Mouse (Mus musculus): ENCODE results near the gene Nek7. TPM values are rescaled to one million over a fixed set of nuclear protein-coding genes. Genes with fewer than 3 reads are reported as not detected.

Gene Nek7
- polyA plus RNA-seq, 1 experiment from 2014 or later: 21.5 TPM

DNA sequence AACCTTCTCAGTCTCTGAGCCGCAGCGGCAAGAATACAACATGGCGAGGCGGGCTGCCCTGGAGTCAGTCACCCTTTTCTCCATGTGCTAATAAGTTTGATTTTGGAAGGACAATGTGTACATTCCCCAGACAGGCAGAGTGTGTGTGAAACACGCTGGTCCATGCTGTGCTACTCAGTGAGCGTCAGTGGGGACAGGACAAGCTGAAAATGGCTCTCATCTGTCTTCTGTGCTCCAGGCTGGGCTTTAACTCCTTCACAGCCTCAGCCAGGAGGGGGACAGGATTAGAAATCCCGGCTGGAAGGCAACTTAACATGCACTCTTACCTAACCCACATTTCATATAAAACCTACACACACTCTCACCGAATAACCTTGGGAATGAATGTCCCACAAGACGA is 120.5 kb downstream of the Nek7 start:
- Histone ChIP-seq H3K27me3 (ENCODE audit: control insufficient read depth, insufficient read depth, low read depth, low read length) (no peaks in the 10 kb centered on the region), H3K27ac (ENCODE audit: low read length) (peak overlapping the region; percentile 93), H3K4me1 (ENCODE audit: control insufficient read depth, insufficient read depth, low read length) (peaks cover 39% of the 10 kb centered on the region), H3K9ac (ENCODE audit: low read depth, low read length) (peak overlapping the region; percentile 63), H3K9me3 (replicated peaks; ENCODE audit: control insufficient read depth, low read length, poor library complexity, severe bottlenecking) (no peaks in the 10 kb centered on the region), H3K4me2 (ENCODE audit: low read length) (peak overlapping the region; percentile 63), H3K4me3 (ENCODE audit: low read depth, low read length) (peak overlapping the region; percentile 27), H3K36me3 (ENCODE audit: control insufficient read depth, insufficient read depth, low read length) (no peaks in the 10 kb centered on the region)
- peak; percentile 50 for ATAC-seq
- 12% methylated on average over 9 of the region's 9 CpGs for WGBS

DNA sequence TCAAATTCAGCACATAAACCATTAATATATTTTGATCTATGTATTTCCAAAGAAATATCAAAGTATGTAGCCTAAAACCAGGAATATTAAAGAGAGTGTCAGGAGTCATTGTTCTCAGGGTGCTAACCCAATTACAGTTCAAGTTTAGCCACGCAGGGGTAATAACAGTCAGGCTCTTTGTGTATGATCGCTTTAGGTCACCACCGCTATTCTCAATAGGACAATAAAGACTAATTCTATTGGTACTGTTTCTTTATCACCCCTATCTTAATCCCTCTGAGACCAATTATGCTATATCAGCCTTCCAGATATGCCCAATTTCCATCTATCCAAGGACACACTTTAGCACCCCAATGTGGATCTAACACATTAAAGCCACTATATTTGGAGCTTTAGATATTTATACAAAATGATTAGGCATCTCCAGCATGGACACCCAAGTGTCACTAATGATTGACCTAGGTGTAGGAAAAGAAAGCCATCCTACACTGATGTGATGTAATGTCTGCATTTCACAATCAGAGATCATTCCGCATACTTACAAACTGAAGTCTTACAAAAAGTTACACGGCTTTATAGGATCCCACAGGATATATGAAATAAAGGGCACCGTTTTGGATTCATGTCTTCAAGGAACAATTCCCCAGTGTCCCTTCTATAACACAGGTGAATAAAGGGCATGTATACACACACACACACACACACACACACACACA is 128.4 kb downstream of the Nek7 start:
- Histone ChIP-seq H3K4me1 (ENCODE audit: control insufficient read depth, insufficient read depth, low read length) (peaks cover 8% of the 10 kb centered on the region), H3K36me3 (ENCODE audit: control insufficient read depth, insufficient read depth, low read length) (no peaks in the 10 kb centered on the region), H3K9me3 (replicated peaks; ENCODE audit: control insufficient read depth, low read length, poor library complexity, severe bottlenecking) (no peaks in the 10 kb centered on the region), H3K27ac (ENCODE audit: low read length) (0 out of 2 replicates have a peak overlapping the region, but pooled peaks have one; percentile 33), H3K27me3 (ENCODE audit: control insufficient read depth, insufficient read depth, low read depth, low read length) (no peaks in the 10 kb centered on the region), H3K4me3 (ENCODE audit: low read depth, low read length) (no peak overlapping the region), H3K9ac (ENCODE audit: low read depth, low read length) (no peak overlapping the region), H3K4me2 (ENCODE audit: low read length) (no peak overlapping the region)
- 0 out of 2 replicates have a peak, but pooled peaks have one; percentile 36 for ATAC-seq
- WGBS: 37% methylated on average over 6 of the region's 6 CpGs

DNA sequence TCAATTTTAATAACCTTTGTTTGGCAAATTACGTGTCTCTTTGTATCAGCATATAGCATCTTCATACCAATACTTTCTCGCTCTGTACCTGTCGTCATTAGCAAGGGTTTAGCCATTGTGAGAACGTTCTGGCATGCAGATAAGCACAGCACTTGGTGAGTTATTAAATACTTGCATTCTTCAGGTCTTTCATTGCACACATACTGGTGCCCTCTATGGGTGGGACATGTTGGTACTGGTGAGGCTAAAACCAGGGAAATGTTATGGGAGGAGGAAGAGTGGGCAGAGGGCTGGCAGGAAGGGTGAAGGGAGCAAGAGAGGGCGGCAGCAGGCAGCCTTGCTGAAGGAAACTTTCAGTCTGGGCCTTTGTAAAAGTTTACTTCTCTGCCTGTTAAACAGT is 132.4 kb downstream of the Nek7 start:
- no peaks in the 10 kb centered on the region for H3K27me3 ChIP-seq (ENCODE audit: control insufficient read depth, insufficient read depth, low read depth, low read length)
- 89% methylated on average over 5 of the region's 5 CpGs for WGBS
- H3K36me3 ChIP-seq (ENCODE audit: control insufficient read depth, insufficient read depth, low read length): no peaks in the 10 kb centered on the region
- H3K4me2 ChIP-seq (ENCODE audit: low read length): no peak overlapping the region
- no peaks in the 10 kb centered on the region for H3K9me3 ChIP-seq (replicated peaks; ENCODE audit: control insufficient read depth, low read length, poor library complexity, severe bottlenecking)
- H3K4me1 ChIP-seq (ENCODE audit: control insufficient read depth, insufficient read depth, low read length): 0 out of 2 replicates have a peak, but pooled peaks cover 4% of the 10 kb centered on the region
- H3K27ac ChIP-seq (ENCODE audit: low read length): no peak overlapping the region
- H3K9ac ChIP-seq (ENCODE audit: low read depth, low read length): no peak overlapping the region
- ATAC-seq: no peak
- no peak overlapping the region for H3K4me3 ChIP-seq (ENCODE audit: low read depth, low read length)

DNA sequence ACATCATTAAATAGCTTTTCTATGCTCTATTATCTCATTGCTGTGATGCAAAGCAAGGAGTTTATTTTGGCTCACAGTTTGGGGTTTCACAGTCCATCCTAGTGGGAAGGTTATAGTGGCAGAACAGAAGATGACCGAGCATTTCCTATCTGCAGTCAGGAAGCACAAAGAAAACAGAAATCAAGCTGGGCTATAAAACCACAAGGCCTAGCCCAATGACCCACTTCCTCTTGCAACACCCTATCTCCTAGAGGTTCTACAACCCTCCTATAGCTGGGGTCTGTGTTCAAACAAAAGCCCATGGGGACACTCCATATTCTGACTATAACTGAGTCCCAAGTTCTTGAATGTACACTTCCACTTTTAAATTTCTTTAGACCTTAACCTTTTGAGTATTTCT is 139.2 kb downstream of the Nek7 start:
- Histone ChIP-seq H3K27ac (ENCODE audit: low read length) (no peak overlapping the region), H3K4me2 (ENCODE audit: low read length) (no peak overlapping the region), H3K4me3 (ENCODE audit: low read depth, low read length) (no peak overlapping the region), H3K4me1 (ENCODE audit: control insufficient read depth, insufficient read depth, low read length) (no peaks in the 10 kb centered on the region), H3K9me3 (replicated peaks; ENCODE audit: control insufficient read depth, low read length, poor library complexity, severe bottlenecking) (0 out of 2 replicates have a peak, but pooled peaks cover 4% of the 10 kb centered on the region), H3K36me3 (ENCODE audit: control insufficient read depth, insufficient read depth, low read length) (no peaks in the 10 kb centered on the region), H3K27me3 (ENCODE audit: control insufficient read depth, insufficient read depth, low read depth, low read length) (no peaks in the 10 kb centered on the region), H3K9ac (ENCODE audit: low read depth, low read length) (no peak overlapping the region)
- WGBS: 91% methylated on average over 1 of the region's 1 CpGs
- no peak for ATAC-seq

DNA sequence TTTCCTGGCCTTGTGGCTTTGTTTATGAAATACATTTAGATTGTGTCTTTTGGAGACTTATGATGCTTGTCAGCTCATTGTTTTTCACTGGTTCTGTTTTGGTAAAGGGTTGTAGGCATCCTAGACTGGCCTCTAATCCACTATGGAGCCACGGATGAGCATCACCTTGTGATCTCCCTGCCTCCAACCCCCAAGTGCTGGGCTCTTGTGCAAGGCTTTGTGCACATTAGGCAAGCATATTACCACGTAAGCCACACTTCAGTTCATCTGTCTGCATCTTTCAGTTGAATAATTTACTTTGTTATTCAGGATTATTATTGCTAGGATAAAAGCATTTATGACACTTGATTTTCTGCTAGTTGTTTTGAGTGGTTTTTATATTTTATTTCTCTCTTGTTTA is 154.6 kb downstream of the Nek7 start:
- ATAC-seq: no peak
- Histone ChIP-seq H3K4me1 (ENCODE audit: control insufficient read depth, insufficient read depth, low read length) (no peaks in the 10 kb centered on the region), H3K4me3 (ENCODE audit: low read depth, low read length) (no peak overlapping the region), H3K27me3 (ENCODE audit: control insufficient read depth, insufficient read depth, low read depth, low read length) (no peaks in the 10 kb centered on the region), H3K9ac (ENCODE audit: low read depth, low read length) (no peak overlapping the region), H3K36me3 (ENCODE audit: control insufficient read depth, insufficient read depth, low read length) (no peaks in the 10 kb centered on the region), H3K9me3 (replicated peaks; ENCODE audit: control insufficient read depth, low read length, poor library complexity, severe bottlenecking) (peaks cover 5% of the 10 kb centered on the region; the same call in 1 of the 2 replicates), H3K27ac (ENCODE audit: low read length) (no peak overlapping the region), H3K4me2 (ENCODE audit: low read length) (no peak overlapping the region)
- WGBS: 61% methylated on average over 2 of the region's 2 CpGs

DNA sequence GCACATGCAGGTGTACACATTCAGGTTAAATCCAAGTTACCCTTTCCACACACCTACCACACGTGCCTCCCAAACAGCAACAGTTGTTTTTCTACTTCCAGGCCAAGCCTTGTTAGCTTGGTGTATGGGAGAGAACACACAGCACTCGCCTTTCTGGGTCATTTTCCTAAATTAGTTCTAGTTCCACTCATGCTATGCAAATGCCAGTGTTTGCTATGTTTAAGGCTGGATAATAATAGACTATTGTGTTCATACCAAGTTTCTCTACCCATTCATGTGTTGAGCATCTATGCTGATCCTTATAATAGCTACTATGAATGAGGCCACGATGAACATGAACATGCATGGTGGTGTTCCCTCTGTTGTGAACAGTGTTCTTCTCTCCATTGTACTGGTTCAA is 158.5 kb downstream of the Nek7 start:
- no peaks in the 10 kb centered on the region for H3K4me1 ChIP-seq (ENCODE audit: control insufficient read depth, insufficient read depth, low read length)
- H3K36me3 ChIP-seq (ENCODE audit: control insufficient read depth, insufficient read depth, low read length): no peaks in the 10 kb centered on the region
- H3K27me3 ChIP-seq (ENCODE audit: control insufficient read depth, insufficient read depth, low read depth, low read length): no peaks in the 10 kb centered on the region
- H3K9me3 ChIP-seq (replicated peaks; ENCODE audit: control insufficient read depth, low read length, poor library complexity, severe bottlenecking): peaks cover 5% of the 10 kb centered on the region; the same call in 1 of the 2 replicates
- no peak overlapping the region for H3K4me2 ChIP-seq (ENCODE audit: low read length)
- 82% methylated on average over 3 of the region's 3 CpGs for WGBS
- ATAC-seq: no peak
- H3K27ac ChIP-seq (ENCODE audit: low read length): no peak overlapping the region
- H3K4me3 ChIP-seq (ENCODE audit: low read depth, low read length): no peak overlapping the region
- H3K9ac ChIP-seq (ENCODE audit: low read depth, low read length): no peak overlapping the region

DNA sequence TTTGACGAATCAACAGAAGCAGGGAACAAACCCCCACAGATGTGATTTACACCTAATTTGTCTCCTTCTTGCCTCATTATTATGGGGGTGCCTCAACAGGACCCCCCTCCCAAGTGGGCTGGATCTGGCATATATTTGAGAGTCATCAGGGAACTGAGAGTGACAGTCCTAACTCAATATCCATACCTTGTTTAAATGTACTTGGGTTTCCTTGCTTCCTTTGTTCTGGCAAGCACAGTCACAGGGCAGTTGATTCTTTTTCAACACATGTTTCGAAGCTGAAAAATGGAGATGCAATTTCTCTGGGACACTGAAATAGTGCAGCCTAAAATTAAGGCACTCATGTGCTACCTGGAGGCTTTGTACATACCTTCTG is 170.5 kb downstream of the Nek7 start:
- peak overlapping the region; percentile 59 for H3K27ac ChIP-seq (ENCODE audit: low read length)
- ATAC-seq: peak; percentile 62; the same call in 1 of the 2 replicates
- H3K36me3 ChIP-seq (ENCODE audit: control insufficient read depth, insufficient read depth, low read length): no peaks in the 10 kb centered on the region
- H3K9ac ChIP-seq (ENCODE audit: low read depth, low read length): no peak overlapping the region
- 0 out of 2 replicates have a peak overlapping the region, but pooled peaks have one; percentile 3 for H3K4me2 ChIP-seq (ENCODE audit: low read length)
- no peaks in the 10 kb centered on the region for H3K27me3 ChIP-seq (ENCODE audit: control insufficient read depth, insufficient read depth, low read depth, low read length)
- H3K4me3 ChIP-seq (ENCODE audit: low read depth, low read length): no peak overlapping the region
- H3K4me1 ChIP-seq (ENCODE audit: control insufficient read depth, insufficient read depth, low read length): peaks cover 12% of the 10 kb centered on the region; the same call in 1 of the 2 replicates
- WGBS: 62% methylated on average over 2 of the region's 2 CpGs
- H3K9me3 ChIP-seq (replicated peaks; ENCODE audit: control insufficient read depth, low read length, poor library complexity, severe bottlenecking): no peaks in the 10 kb centered on the region

DNA sequence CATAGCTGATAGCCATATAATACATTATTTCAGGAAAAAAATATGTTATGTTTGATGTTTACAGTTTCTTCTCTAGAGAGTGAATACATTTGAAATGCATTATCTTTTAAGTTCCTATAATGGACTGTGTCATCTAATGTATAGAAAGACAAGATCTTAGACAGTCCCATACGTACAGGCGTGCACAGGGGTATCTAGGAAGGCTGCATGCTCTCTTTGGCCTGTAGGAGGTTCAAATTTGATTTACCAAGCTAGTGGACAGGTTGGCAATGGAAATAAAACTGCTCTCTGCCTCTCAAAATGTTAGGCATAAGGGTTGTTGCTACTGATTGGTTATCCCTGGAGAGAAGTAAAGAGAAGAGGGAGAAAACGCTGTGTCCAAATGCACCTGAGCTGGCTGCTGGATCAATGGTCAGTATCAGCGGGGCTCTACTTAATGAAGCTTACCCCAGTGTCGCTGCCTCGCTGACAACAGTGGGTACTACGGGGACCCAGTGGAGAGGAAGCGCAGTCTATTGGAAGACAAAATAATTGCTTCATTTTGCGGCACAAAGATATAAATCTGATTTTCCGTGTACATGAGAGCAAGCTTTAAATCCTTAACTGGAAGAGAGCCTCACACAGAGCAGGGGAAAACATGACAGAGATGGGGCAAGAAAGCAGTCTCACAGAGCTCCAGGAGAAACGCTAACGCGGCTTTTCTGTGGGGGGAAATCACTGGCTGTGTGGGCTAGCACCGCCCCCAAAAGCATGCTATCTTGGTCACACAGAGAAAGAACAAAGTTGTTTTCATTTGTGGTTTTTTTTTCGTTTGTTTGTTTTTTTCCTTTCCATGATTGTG is 171.1 kb downstream of the Nek7 start:
- peaks cover 12% of the 10 kb centered on the region; the same call in 1 of the 2 replicates for H3K4me1 ChIP-seq (ENCODE audit: control insufficient read depth, insufficient read depth, low read length)
- H3K9me3 ChIP-seq (replicated peaks; ENCODE audit: control insufficient read depth, low read length, poor library complexity, severe bottlenecking): no peaks in the 10 kb centered on the region
- H3K4me3 ChIP-seq (ENCODE audit: low read depth, low read length): no peak overlapping the region
- no peaks in the 10 kb centered on the region for H3K27me3 ChIP-seq (ENCODE audit: control insufficient read depth, insufficient read depth, low read depth, low read length)
- H3K9ac ChIP-seq (ENCODE audit: low read depth, low read length): no peak overlapping the region; the same call in 1 of the 2 replicates
- ATAC-seq: peak; percentile 87
- H3K4me2 ChIP-seq (ENCODE audit: low read length): peak overlapping the region; percentile 23
- peak overlapping the region; percentile 59 for H3K27ac ChIP-seq (ENCODE audit: low read length)
- H3K36me3 ChIP-seq (ENCODE audit: control insufficient read depth, insufficient read depth, low read length): no peaks in the 10 kb centered on the region
- 42% methylated on average over 15 of the region's 15 CpGs for WGBS

DNA sequence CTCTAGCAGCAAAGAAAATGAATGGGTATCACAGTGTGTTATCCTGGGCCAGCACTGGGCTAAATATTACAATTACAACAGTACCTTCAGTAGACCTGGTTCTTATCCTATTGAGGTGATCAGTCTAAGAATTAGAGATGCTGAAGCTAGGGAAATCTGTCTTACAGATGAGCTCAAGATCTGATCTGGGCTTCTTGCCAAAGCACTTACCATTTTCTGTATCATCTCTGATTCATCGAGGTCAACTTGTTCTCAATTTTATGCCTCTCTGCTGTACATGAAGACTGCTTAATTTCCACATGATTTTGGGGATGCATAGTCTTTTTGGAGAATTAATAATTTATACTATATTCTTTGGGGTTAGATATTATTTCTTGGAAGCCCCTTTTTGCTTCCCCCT is 173.1 kb downstream of the Nek7 start:
- Histone ChIP-seq H3K4me2 (ENCODE audit: low read length) (no peak overlapping the region), H3K36me3 (ENCODE audit: control insufficient read depth, insufficient read depth, low read length) (no peaks in the 10 kb centered on the region), H3K4me3 (ENCODE audit: low read depth, low read length) (no peak overlapping the region), H3K9ac (ENCODE audit: low read depth, low read length) (no peak overlapping the region), H3K4me1 (ENCODE audit: control insufficient read depth, insufficient read depth, low read length) (peaks cover 12% of the 10 kb centered on the region; the same call in 1 of the 2 replicates), H3K27me3 (ENCODE audit: control insufficient read depth, insufficient read depth, low read depth, low read length) (no peaks in the 10 kb centered on the region), H3K27ac (ENCODE audit: low read length) (no peak overlapping the region), H3K9me3 (replicated peaks; ENCODE audit: control insufficient read depth, low read length, poor library complexity, severe bottlenecking) (no peaks in the 10 kb centered on the region)
- no peak for ATAC-seq
- WGBS: 76% methylated on average over 1 of the region's 1 CpGs

Measured in midbrain, embryonic 16.5 days (tissue).